Comparison of ENCODE assay signal across 15 mouse cellular contexts in genomic region chr9:68731438-68731837, GRCm38 (mm10).
DNase-seq lines count a peak whose midpoint lies in the region; TF ChIP-seq lines count a peak whose summit lies in the region.
"Had no signal": no experiment of that assay in that cellular context is flagged by ENCODE, and none has a peak within 500 bp of the region (broad histone marks: within the 10 kb centered on the region; RNA-seq: fewer than 3 reads in every experiment).

No protein-coding gene starts in this region.

- no peaks in the 10 kb centered on the region for H3K4me1 ChIP-seq in ES-E14 (ENCODE audit: control insufficient read depth in 2 of 2, insufficient read depth in 2 of 2, low read length in 2 of 2, poor library complexity in 1 of 2)
- H3K4me1 ChIP-seq: heart, embryonic 15.5 days; hindbrain, embryonic 15.5 days; megakaryocyte, embryonic 14.5 days had no signal

- peak; percentile 54 for TF ChIP-seq CTCF in gastrocnemius, adult 2 months (IDR thresholded peaks at IDR 0.05)

- in situ Hi-C loops in ES-E14 (cut with MboI; ENCODE audit: low sequenced_read_pairs in 2 of 2, unreplicated experiment in 2 of 2) = loop anchor here (25.0 kb wide), 1 partner anchor 719 kb away; no protein-coding TSS in a partner anchor

- H3K27ac ChIP-seq in gastrocnemius, adult 2 months = no peak overlapping the region
- no peak overlapping the region for H3K27ac ChIP-seq in ES-E14 (ENCODE audit: insufficient read depth, low read depth, low read length, poor library complexity, severe bottlenecking)
- H3K27ac ChIP-seq: heart, embryonic 15.5 days; hindbrain, embryonic 15.5 days had no signal

- H3K4me3 ChIP-seq in gastrocnemius, adult 2 months = no peak overlapping the region
- no peak overlapping the region for H3K4me3 ChIP-seq in ES-E14 (ENCODE audit: insufficient read depth in 1 of 2, low read depth in 1 of 2, low read length in 2 of 2, poor library complexity in 1 of 2, severe bottlenecking in 1 of 2)
- H3K4me3 ChIP-seq: erythroblast, embryonic 14.5 days; heart, embryonic 15.5 days; hindbrain, embryonic 15.5 days; megakaryocyte, embryonic 14.5 days had no signal

- H3K9ac ChIP-seq in ES-E14 (ENCODE audit: insufficient read depth, low read depth, low read length, poor library complexity, severe bottlenecking) = no peak overlapping the region
- H3K9ac ChIP-seq: heart, embryonic 15.5 days; hindbrain, embryonic 15.5 days had no signal

- H3K36me3 ChIP-seq in ES-E14 (ENCODE audit: control insufficient read depth, insufficient read depth, low read length, poor library complexity, severe bottlenecking) = no peaks in the 10 kb centered on the region
- H3K36me3 ChIP-seq: heart, embryonic 15.5 days; hindbrain, embryonic 15.5 days had no signal

- no peaks in the 10 kb centered on the region for H3K9me3 ChIP-seq in ES-E14 (ENCODE audit: control insufficient read depth, insufficient read depth, low read depth, low read length)
- H3K9me3 ChIP-seq: heart, embryonic 15.5 days had no signal

- no peak for DNase-seq in gastrocnemius, adult 2 months
- DNase-seq in gastrocnemius, postnatal 25 days = no peak
- peak; percentile 16 for DNase-seq in left cerebral cortex, postnatal 4 days
- DNase-seq in left cerebral cortex, postnatal 10 days (ENCODE audit: extremely low spot score in 1 of 2, low spot score in 2 of 2) = no peak
- DNase-seq in 3T3-L1 (ENCODE audit: low read depth, low spot score) (peak; percentile 1), ES-E14 (ENCODE audit: low read depth, low spot score) (peak; percentile 3)
- DNase-seq in frontal cortex, postnatal 14 days (ENCODE audit: low spot score in 2 of 2) = no peak
- DNase-seq in left cerebral cortex, adult 18-20 months (ENCODE audit: low spot score in 2 of 2) = no peak
- DNase-seq: adrenal gland, adult 8-10 months; layer of hippocampus, adult 9-11 months; lung, adult 2 months had no signal

- intact Hi-C loops in gastrocnemius, adult 2 months (cut with DNase I) = no loop called here
- intact Hi-C loops in left cerebral cortex, postnatal 4 days (cut with DNase I) = no loop called here
- intact Hi-C loops in left cerebral cortex, postnatal 10 days (cut with DNase I) = no loop called here

TF ChIP-seq in ES-E14, 5 proteins besides CTCF, POLR2A, EP300 and RAD21:
- TF ChIP-seq CHD2 (IDR thresholded peaks at IDR 0.05; ENCODE audit: low read depth, low read length) (no peak), ZNF384 (IDR thresholded peaks at IDR 0.05; ENCODE audit: low read depth, low read length) (no peak)

Comparison
In these comparisons a context has a peak if more than half of its experiments do, and no peak if none do; other contexts are left out.
1. DNase-seq: peak in left cerebral cortex, postnatal 4 days (single experiment), 3T3-L1 (single experiment) and ES-E14 (single experiment); none in gastrocnemius, adult 2 months (single experiment), gastrocnemius, postnatal 25 days (single experiment), left cerebral cortex, postnatal 10 days (0 of 2), frontal cortex, postnatal 14 days (0 of 2) and left cerebral cortex, adult 18-20 months (0 of 2).